Mouse (Mus musculus) neural tube, embryonic 14.5 days (tissue): Measurements from ENCODE around the gene Cyp2c23. TPM values are rescaled to one million over a fixed set of nuclear protein-coding genes. Genes with fewer than 3 reads are reported as not detected.
A peak's percentile ranks its signal among the peaks of the same experiment; 100 is the strongest.

ENCODE experiments used
- ATAC-seq: fragments of 200-750 bp; cut with Nextera tagmentation; 2 replicates; pipeline ENCODE4 v1.8.0; 2017; ENCODE audit warnings: low read depth, mild to moderate bottlenecking, moderate TSS enrichment, moderate library complexity
- H3K27ac ChIP-seq: fragments of 300-500 bp; sonication (generic); 2 replicates; pipeline ENCODE4 v1.5.1; 2014; ENCODE audit warnings: low read depth, mild to moderate bottlenecking, control low read depth, low read length, moderate library complexity, mixed read lengths
- H3K27me3 ChIP-seq: fragments of 300-500 bp; sonication (generic); 2 replicates; pipeline ENCODE4 v1.6.1; 2014; ENCODE audit warnings: low read length; ENCODE audit not compliant: control insufficient read depth, insufficient read depth
- H3K36me3 ChIP-seq: fragments of 300-500 bp; sonication (generic); 2 replicates; pipeline ENCODE4 v1.6.1; 2014; ENCODE audit warnings: low read length, mixed read lengths; ENCODE audit not compliant: control insufficient read depth, insufficient read depth
- H3K4me1 ChIP-seq: fragments of 300-500 bp; sonication (generic); 2 replicates; pipeline ENCODE4 v1.6.1; 2014; ENCODE audit warnings: low read length; ENCODE audit not compliant: control insufficient read depth, insufficient read depth
- H3K4me2 ChIP-seq: fragments of 300-500 bp; sonication (generic); 2 replicates; pipeline ENCODE4 v1.6.1; 2014; ENCODE audit warnings: mild to moderate bottlenecking, low read depth, low read length, control low read depth
- H3K4me3 ChIP-seq: fragments of 300-500 bp; sonication (generic); 2 replicates; pipeline ENCODE4 v1.5.1; 2014; ENCODE audit warnings: low read depth, low read length, control low read depth, mixed read lengths
- H3K9ac ChIP-seq: fragments of 300-500 bp; sonication (generic); replicated peaks from 2 replicates; pipeline ENCODE4 v1.6.1; 2014; ENCODE audit warnings: low read depth, mild to moderate bottlenecking, control low read depth, low read length, mixed read lengths
- H3K9me3 ChIP-seq: fragments of 300-500 bp; sonication (generic); 2 replicates; pipeline ENCODE4 v1.6.1; 2016; ENCODE audit warnings: low read length; ENCODE audit not compliant: control insufficient read depth
- WGBS: fragments of 180-500 bp; shearing (Covaris S2); extraction: QIAGEN DNeasy Blood & Tissue Kit; methylation state at CpG from one replicate; pipeline ENCODE4 v1.1.7; 2014; 5-methylcytosine and 5-hydroxymethylcytosine counted together
- polyA plus RNA-seq: library from polyadenylated mRNA; unstranded; fragments of >200 nt; fragmentation: Nextera tagmentation; extraction: Ambion mirVana; gene quantifications from 2 replicates; pipeline ENCODE4 v1.2.1, GENCODE M21; 2014

Gene Cyp2c23
- not detected in 2 replicates for polyA plus RNA-seq

DNA sequence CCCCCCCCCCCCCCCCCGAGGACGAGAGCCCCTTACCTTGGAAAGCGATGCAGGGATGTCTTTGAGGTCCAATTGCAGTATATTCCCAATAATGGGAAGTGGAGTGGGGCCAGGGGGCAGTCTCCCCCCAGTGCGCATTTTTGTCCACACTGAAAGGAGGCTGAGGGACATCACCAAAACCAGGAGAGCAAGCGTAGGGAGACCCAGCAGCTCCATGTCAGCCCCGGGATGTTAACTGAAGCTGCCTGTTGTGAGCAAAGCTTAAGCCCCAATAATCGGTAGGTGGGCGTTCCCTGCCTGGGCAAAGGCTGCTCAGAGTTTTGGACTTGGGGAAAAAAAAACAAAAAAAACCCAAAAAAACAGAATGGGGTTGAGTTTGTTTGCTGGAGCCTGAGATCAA, at the start of gene Cyp2c23:
TSS of gene Cyp2c23 (minus strand) at position 237 of the 400 bp plus-strand sequence.
- H3K27me3 ChIP-seq = no peaks in the 10 kb centered on the region
- H3K9me3 ChIP-seq = no peaks in the 10 kb centered on the region
- no peak for ATAC-seq
- H3K27ac ChIP-seq = no peak within 1 kb of the TSS
- H3K9ac ChIP-seq = no peak within 1 kb of the TSS
- no peaks in the 10 kb centered on the region for H3K36me3 ChIP-seq
- no peak within 1 kb of the TSS for H3K4me2 ChIP-seq
- WGBS = 72% methylated on average over 8 of the region's 8 CpGs
- H3K4me3 ChIP-seq = no peak within 1 kb of the TSS
- no peaks in the 10 kb centered on the region for H3K4me1 ChIP-seq

DNA sequence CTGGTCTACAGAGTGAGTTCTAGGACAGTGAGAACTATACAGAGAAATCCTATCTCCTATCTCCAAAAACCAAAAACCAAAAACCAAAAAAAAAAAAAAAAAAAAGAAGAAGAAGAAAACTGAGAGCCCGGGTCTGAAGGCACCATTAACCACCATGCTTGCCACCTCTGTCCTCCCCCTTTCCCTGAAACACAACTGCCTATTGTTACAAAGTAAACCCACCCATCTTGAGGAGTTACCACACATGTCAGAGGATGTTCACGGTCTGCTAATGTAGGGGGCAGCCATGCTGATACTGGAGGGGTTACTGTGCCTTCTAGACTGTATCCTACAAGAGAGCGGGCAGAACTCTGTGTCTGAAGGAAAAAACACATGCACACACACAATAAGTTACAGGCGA, 48.0 kb upstream of the Cyp2c23 start:
- 88% methylated on average over 4 of the region's 4 CpGs for WGBS
- H3K36me3 ChIP-seq = peaks cover 44% of the 10 kb centered on the region
- ATAC-seq = no peak
- no peak overlapping the region for H3K4me2 ChIP-seq
- H3K4me3 ChIP-seq = no peak overlapping the region
- no peaks in the 10 kb centered on the region for H3K27me3 ChIP-seq
- H3K27ac ChIP-seq = no peak overlapping the region
- no peaks in the 10 kb centered on the region for H3K9me3 ChIP-seq
- no peak overlapping the region for H3K9ac ChIP-seq
- H3K4me1 ChIP-seq = no peaks in the 10 kb centered on the region

DNA sequence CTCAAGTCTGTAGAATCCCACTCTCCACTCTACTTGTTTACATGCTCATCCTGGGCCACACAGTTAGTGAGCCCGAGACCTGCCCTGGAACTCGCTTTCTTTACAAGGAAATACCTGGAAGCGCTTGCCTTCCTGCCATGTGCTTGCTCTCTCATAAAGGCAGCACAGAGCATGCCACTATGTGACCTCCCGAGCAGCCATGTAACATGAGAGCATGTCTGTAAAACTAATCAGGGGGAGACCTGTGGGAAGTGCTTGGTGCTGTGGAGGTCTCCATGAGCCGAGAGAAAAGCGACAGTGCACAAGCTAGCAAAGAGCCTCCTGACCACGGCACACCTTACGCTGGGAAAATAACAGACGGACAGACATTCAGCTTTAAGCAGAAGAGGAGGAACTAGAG, 47.4 kb upstream of the Cyp2c23 start:
- no peak for ATAC-seq

DNA sequence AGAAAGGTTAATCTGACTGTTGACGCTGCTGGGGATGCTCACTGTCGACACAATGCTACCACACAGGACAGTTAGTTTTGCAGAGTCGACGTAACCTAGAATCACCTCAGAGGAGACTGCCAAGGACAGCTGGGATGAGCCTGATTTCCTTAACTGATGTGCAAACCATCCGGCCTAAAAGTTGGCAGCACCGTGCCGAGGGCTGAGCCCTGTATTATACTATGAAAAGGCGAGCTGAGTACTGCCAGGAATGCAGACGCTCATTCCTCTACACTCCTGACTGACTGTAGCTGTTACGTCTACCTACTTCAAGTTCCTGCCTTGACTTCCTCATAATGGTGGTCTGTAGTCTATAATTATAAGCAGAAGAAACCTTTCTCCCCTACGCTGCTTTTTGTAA, 46.0 kb upstream of the Cyp2c23 start:
- Histone ChIP-seq H3K4me2 (no peak overlapping the region), H3K27ac (no peak overlapping the region), H3K9ac (no peak overlapping the region), H3K36me3 (peaks cover 33% of the 10 kb centered on the region), H3K4me3 (no peak overlapping the region), H3K4me1 (no peaks in the 10 kb centered on the region), H3K9me3 (no peaks in the 10 kb centered on the region), H3K27me3 (no peaks in the 10 kb centered on the region)
- 90% methylated on average over 11 of the region's 11 CpGs for WGBS
- no peak for ATAC-seq

More for the DNA sequence above, 47.4 kb upstream of the Cyp2c23 start:
- no peak overlapping the region for H3K9ac ChIP-seq
- H3K4me2 ChIP-seq = no peak overlapping the region
- H3K4me1 ChIP-seq = no peaks in the 10 kb centered on the region
- H3K36me3 ChIP-seq = peaks cover 44% of the 10 kb centered on the region
- 89% methylated on average over 9 of the region's 9 CpGs for WGBS
- no peaks in the 10 kb centered on the region for H3K9me3 ChIP-seq
- no peak overlapping the region for H3K4me3 ChIP-seq
- no peaks in the 10 kb centered on the region for H3K27me3 ChIP-seq
- no peak overlapping the region for H3K27ac ChIP-seq

DNA sequence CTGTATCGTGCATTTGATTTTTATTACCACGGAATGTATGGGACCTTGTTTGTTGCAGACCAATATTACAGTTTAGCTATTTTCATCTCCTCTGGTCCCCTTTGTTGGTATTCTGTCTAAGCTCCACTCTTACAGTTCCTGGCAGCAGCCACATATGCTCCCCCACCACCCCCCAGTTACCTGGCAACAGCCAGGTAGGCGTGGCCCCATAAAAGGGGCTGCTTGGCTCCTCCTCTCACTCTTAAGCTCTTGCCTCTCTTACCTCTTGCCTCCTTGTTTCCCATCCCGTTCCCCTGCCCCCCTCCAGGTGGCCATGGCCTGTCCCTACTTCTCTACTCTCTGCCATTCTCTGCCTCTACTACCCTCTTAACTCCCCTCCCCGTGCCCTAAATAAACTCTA, 42.2 kb upstream of the Cyp2c23 start:
- no peaks in the 10 kb centered on the region for H3K27me3 ChIP-seq
- ATAC-seq = no peak
- peaks cover 10% of the 10 kb centered on the region; the same call in 1 of the 2 replicates for H3K36me3 ChIP-seq
- no peaks in the 10 kb centered on the region for H3K4me1 ChIP-seq
- no peak overlapping the region for H3K9ac ChIP-seq
- no peaks in the 10 kb centered on the region for H3K9me3 ChIP-seq
- no peak overlapping the region for H3K27ac ChIP-seq
- 57% methylated on average over 5 of the region's 5 CpGs for WGBS
- H3K4me3 ChIP-seq = no peak overlapping the region
- no peak overlapping the region for H3K4me2 ChIP-seq

DNA sequence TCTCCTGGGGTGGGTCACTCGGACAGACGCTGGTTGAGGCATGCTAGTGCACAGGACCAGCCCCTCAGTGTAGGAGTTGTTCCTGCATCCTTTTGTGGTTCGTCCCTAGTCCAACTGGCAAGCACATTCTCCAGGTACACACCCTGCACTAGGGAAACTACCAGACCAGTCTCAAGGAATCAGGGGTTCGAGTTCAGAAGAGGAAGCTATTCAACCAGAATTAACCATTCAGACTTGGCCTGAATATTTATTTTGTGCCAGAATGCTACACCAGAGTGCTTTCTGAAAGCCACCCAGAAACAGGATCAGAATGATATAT, 40.9 kb upstream of the Cyp2c23 start:
- ATAC-seq = no peak
- Histone ChIP-seq H3K27me3 (no peaks in the 10 kb centered on the region), H3K4me3 (peak overlapping the region; percentile 73), H3K4me2 (peak overlapping the region; percentile 72), H3K4me1 (no peaks in the 10 kb centered on the region), H3K9ac (peak overlapping the region; percentile 63), H3K36me3 (peaks cover 1% of the 10 kb centered on the region; the same call in 1 of the 2 replicates), H3K27ac (peak overlapping the region; percentile 30; the same call in 1 of the 2 replicates), H3K9me3 (no peaks in the 10 kb centered on the region)
- 11% methylated on average over 4 of the region's 4 CpGs for WGBS

DNA sequence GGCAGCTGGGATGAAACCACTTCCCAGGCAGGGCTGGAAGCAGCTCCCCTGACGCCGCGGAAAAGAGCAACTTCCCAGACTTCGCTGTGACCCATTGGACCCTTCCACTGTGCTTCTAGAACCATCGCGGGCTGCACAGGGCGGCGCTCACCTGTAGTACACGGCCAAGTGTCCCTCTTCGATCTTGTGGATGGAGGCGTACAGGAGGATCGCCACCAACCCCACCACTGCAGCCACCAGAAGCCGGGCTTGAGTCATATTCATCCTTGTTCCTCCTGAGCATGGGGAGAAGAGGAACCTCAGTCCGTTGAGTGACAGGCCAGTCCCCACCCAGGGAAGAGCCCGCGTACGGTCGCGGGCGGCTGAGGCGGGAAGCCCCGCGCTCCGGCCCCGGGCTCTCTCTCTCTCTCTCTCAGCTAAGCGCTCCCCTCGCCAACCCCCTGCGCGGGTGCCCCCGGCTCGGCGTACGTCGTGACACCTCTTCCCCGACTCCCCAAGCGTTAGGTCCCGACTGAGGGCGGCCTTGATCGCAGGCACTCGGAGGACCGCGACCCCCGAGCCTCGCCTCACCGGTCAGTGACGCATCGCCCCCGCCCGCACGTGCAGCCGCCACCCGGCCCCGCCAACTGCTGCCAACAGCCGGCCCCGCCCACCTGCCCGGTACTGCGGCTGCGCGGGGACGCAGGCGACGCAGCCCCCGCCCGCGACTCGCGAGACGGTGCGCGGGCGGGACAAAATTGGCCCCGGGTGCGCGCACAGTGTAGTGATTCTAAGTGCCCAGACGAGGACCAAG, 40.3 kb upstream of the Cyp2c23 start, which contains the start of gene Erlin1:
TSS of gene Erlin1 (minus strand) at position 665 of the 793 bp plus-strand sequence.
- Histone ChIP-seq H3K9me3 (no peaks in the 10 kb centered on the region), H3K9ac (peak within 1 kb of the TSS; percentile 63), H3K4me3 (peak within 1 kb of the TSS; percentile 73), H3K4me2 (peak within 1 kb of the TSS; percentile 72), H3K27me3 (no peaks in the 10 kb centered on the region), H3K27ac (peak within 1 kb of the TSS; percentile 69), H3K36me3 (no peaks in the 10 kb centered on the region), H3K4me1 (no peaks in the 10 kb centered on the region)
- under 1% methylated on average over 68 of the region's 75 CpGs for WGBS
- ATAC-seq = peak; percentile 95

DNA sequence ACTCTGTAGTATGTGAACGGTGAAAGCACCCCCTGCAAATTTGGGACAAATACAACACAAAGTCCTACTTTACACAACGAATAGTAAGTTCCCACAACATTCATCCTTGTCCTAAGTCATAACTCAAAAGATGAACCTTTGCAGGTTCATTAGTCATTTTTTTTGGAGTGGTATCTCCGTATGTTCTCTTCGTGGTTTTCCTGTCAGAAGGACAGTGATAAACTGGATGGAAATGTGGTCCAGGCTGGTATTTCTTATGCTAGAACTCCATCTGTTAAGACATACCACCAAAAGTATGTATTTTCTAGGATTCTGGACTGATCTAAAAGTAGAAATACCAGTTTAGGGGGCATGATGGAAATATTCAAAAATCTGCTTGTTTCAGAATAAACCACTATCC, 39.2 kb upstream of the Cyp2c23 start:
- no peak for ATAC-seq
- no peaks in the 10 kb centered on the region for H3K4me1 ChIP-seq
- WGBS = 90% methylated on average over 4 of the region's 4 CpGs
- H3K27me3 ChIP-seq = no peaks in the 10 kb centered on the region
- peak overlapping the region; percentile 73 for H3K4me3 ChIP-seq
- H3K9ac ChIP-seq = no peak overlapping the region; the same call in 1 of the 2 replicates
- H3K9me3 ChIP-seq = no peaks in the 10 kb centered on the region
- peak overlapping the region; percentile 72 for H3K4me2 ChIP-seq
- 0 out of 2 replicates have a peak, but pooled peaks cover 4% of the 10 kb centered on the region for H3K36me3 ChIP-seq
- no peak overlapping the region for H3K27ac ChIP-seq

DNA sequence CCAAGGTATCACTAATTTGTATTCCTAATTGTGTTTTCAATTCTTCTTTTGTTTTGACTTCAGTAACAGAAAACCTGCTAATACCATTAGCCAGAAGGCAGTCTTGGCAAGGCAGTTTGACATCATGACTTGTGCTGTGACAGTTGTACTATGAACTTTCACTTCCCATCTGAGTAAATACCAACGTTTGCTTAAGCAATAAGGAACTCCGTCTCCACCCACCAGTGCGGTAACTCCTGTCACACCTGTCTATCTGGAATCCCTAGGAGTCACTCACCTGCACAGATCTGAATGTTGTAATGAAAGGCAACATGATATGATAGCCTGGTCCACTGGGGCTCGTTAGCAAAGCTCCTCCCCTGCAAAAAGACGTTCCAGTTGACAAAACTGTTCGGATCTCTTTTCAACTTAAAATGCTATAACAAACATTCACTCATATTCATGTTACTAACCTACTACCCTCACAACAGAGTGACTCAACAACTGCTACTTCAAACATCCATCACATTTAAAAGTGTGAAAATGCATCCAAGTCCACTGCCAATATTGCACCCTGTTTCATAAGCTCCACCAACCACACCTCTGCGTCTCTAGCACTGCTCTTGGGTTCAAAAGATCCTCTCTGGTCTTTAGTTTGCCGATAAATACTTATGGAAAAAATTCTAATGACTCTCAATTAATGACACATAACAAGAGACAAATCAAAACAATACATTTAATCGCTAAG, 38.5 kb upstream of the Cyp2c23 start:
- H3K9me3 ChIP-seq = no peaks in the 10 kb centered on the region
- H3K9ac ChIP-seq = no peak overlapping the region
- no peak overlapping the region for H3K27ac ChIP-seq
- 85% methylated on average over 9 of the region's 9 CpGs for WGBS
- H3K4me3 ChIP-seq = no peak overlapping the region
- H3K4me1 ChIP-seq = no peaks in the 10 kb centered on the region
- no peak for ATAC-seq
- 0 out of 2 replicates have a peak, but pooled peaks cover 4% of the 10 kb centered on the region for H3K36me3 ChIP-seq
- H3K27me3 ChIP-seq = no peaks in the 10 kb centered on the region
- no peak overlapping the region for H3K4me2 ChIP-seq
